Mouse (Mus musculus): ENCODE results near the gene Bub1b. TPM values are rescaled to one million over a fixed set of nuclear protein-coding genes. Genes with fewer than 3 reads are reported as not detected.
"Not testable (repeated sequence)": the region's sequence is repeated elsewhere in the genome, so short reads cannot be mapped to it uniquely, and the experiment has no call there.

The Bub1b gene
- polyA plus RNA-seq (2016; fragmentation: Nextera tagmentation; extraction: Ambion mirVana) = 146 and 150 TPM in 2 replicates

GRCm38 (mm10) chr2:118597673-118598568 is at the start of gene Bub1b:
Bub1b (plus strand) TSS chr2:118598211.
- H3K36me3 ChIP-seq = peaks cover 33% of the 10 kb centered on the region
- peak within 1 kb of the TSS; percentile 68 for H3K4me3 ChIP-seq
- no peaks in the 10 kb centered on the region for H3K27me3 ChIP-seq (ENCODE audit: low read depth, poor library complexity, severe bottlenecking)
- peak within 1 kb of the TSS; percentile 90 for H3K27ac ChIP-seq (replicated peaks)
- WGBS = 6% methylated on average over 41 of the region's 41 CpGs
- H3K4me1 ChIP-seq = peaks cover 27% of the 10 kb centered on the region
- DNase-seq (ENCODE audit: low spot score) = peak; percentile 91
- H3K9me3 ChIP-seq (replicated peaks) = no peaks in the 10 kb centered on the region

- Histone ChIP-seq H3K36me3 (no peaks in the 10 kb centered on the region), H3K4me1 (peaks cover 65% of the 10 kb centered on the region), H3K4me3 (peak overlapping the region; percentile 95), H3K27me3 (ENCODE audit: low read depth, poor library complexity, severe bottlenecking) (peaks cover 32% of the 10 kb centered on the region), H3K9me3 (replicated peaks) (no peaks in the 10 kb centered on the region), H3K27ac (replicated peaks) (peak overlapping the region; percentile 92)
- DNase-seq (ENCODE audit: low spot score) = peak; percentile 59
- WGBS = under 1% methylated on average over 18 of the region's 18 CpGs
These were observed 49.4 kb upstream of the Bub1b start for GRCm38 (mm10) chr2:118548421-118549221.

- DNase-seq (ENCODE audit: low spot score) = peak; percentile 98
- H3K27me3 ChIP-seq (ENCODE audit: low read depth, poor library complexity, severe bottlenecking) = peaks cover 30% of the 10 kb centered on the region
These were observed 48.2 kb upstream of the Bub1b start, which contains the start of gene Bmf for GRCm38 (mm10) chr2:118549507-118550473. Bmf (minus strand) TSS chr2:118549687.

GRCm38 (mm10) chr2:118551606-118552005 is 46.4 kb upstream of the Bub1b start:
- DNase-seq (ENCODE audit: low spot score) = no peak
- H3K27me3 ChIP-seq (ENCODE audit: low read depth, poor library complexity, severe bottlenecking) = peaks cover 16% of the 10 kb centered on the region
- H3K27ac ChIP-seq (replicated peaks) = no peak overlapping the region
- H3K4me1 ChIP-seq = peaks cover 42% of the 10 kb centered on the region
- no peaks in the 10 kb centered on the region for H3K9me3 ChIP-seq (replicated peaks)
- H3K36me3 ChIP-seq = no peaks in the 10 kb centered on the region
- no peak overlapping the region for H3K4me3 ChIP-seq
- WGBS = 61% methylated on average over 2 of the region's 2 CpGs

More at GRCm38 (mm10) chr2:118549507-118550473, 48.2 kb upstream of the Bub1b start, which contains the start of gene Bmf:
- Histone ChIP-seq H3K36me3 (no peaks in the 10 kb centered on the region), H3K4me3 (peak within 1 kb of the TSS; percentile 95), H3K9me3 (replicated peaks) (no peaks in the 10 kb centered on the region), H3K4me1 (peaks cover 60% of the 10 kb centered on the region), H3K27ac (replicated peaks) (peak within 1 kb of the TSS; percentile 92)
- 2% methylated on average over 45 of the region's 45 CpGs for WGBS

- H3K36me3 ChIP-seq; DNase-seq (ENCODE audit: low spot score); H3K27me3 ChIP-seq (ENCODE audit: low read depth, poor library complexity, severe bottlenecking); H3K9me3 ChIP-seq (replicated peaks): not testable (repeated sequence)
- Histone ChIP-seq H3K4me1 (peaks cover 13% of the 10 kb centered on the region), H3K4me3 (peak overlapping the region; percentile 50), H3K27ac (replicated peaks) (peak overlapping the region; percentile 70)
- 67% methylated on average over 15 of the region's 17 CpGs for WGBS
These were observed 43.5 kb upstream of the Bub1b start for GRCm38 (mm10) chr2:118554356-118554990.

- Histone ChIP-seq H3K36me3 (peaks cover 23% of the 10 kb centered on the region), H3K9me3 (replicated peaks) (no peaks in the 10 kb centered on the region), H3K27ac (replicated peaks) (no peak overlapping the region), H3K4me1 (peaks cover 6% of the 10 kb centered on the region; the same call in 1 of the 2 replicates), H3K27me3 (ENCODE audit: low read depth, poor library complexity, severe bottlenecking) (no peaks in the 10 kb centered on the region), H3K4me3 (no peak overlapping the region)
- 87% methylated on average over 3 of the region's 3 CpGs for WGBS
- no peak for DNase-seq (ENCODE audit: low spot score)
These were observed 39.6 kb upstream of the Bub1b start for GRCm38 (mm10) chr2:118558426-118558825.

- Histone ChIP-seq H3K9me3 (replicated peaks) (no peaks in the 10 kb centered on the region), H3K4me1 (no peaks in the 10 kb centered on the region), H3K27ac (replicated peaks) (no peak overlapping the region), H3K27me3 (ENCODE audit: low read depth, poor library complexity, severe bottlenecking) (no peaks in the 10 kb centered on the region), H3K36me3 (peaks cover 35% of the 10 kb centered on the region), H3K4me3 (no peak overlapping the region)
- no peak for DNase-seq (ENCODE audit: low spot score)
- WGBS = 88% methylated on average over 4 of the region's 4 CpGs
These were observed 36.0 kb upstream of the Bub1b start for GRCm38 (mm10) chr2:118562015-118562414.

- Histone ChIP-seq H3K27ac (replicated peaks) (no peak overlapping the region), H3K36me3 (peaks cover 35% of the 10 kb centered on the region), H3K4me1 (no peaks in the 10 kb centered on the region), H3K27me3 (ENCODE audit: low read depth, poor library complexity, severe bottlenecking) (no peaks in the 10 kb centered on the region), H3K9me3 (replicated peaks) (no peaks in the 10 kb centered on the region), H3K4me3 (no peak overlapping the region)
- DNase-seq (ENCODE audit: low spot score) = no peak
- 97% methylated on average over 3 of the region's 3 CpGs for WGBS
These were observed 35.6 kb upstream of the Bub1b start for GRCm38 (mm10) chr2:118562431-118562830.

GRCm38 (mm10) chr2:118567179-118567578 is 30.8 kb upstream of the Bub1b start:
- 88% methylated on average over 8 of the region's 8 CpGs for WGBS
- Histone ChIP-seq H3K4me1 (peaks cover 3% of the 10 kb centered on the region), H3K27me3 (ENCODE audit: low read depth, poor library complexity, severe bottlenecking) (no peaks in the 10 kb centered on the region), H3K27ac (replicated peaks) (no peak overlapping the region), H3K4me3 (no peak overlapping the region), H3K9me3 (replicated peaks) (no peaks in the 10 kb centered on the region), H3K36me3 (peaks cover 12% of the 10 kb centered on the region)
- no peak for DNase-seq (ENCODE audit: low spot score)

- H3K27me3 ChIP-seq (ENCODE audit: low read depth, poor library complexity, severe bottlenecking) = no peaks in the 10 kb centered on the region
- no peak overlapping the region for H3K4me3 ChIP-seq
- WGBS = 95% methylated on average over 2 of the region's 2 CpGs
- H3K4me1 ChIP-seq = peaks cover 10% of the 10 kb centered on the region
- no peak overlapping the region for H3K27ac ChIP-seq (replicated peaks)
- no peaks in the 10 kb centered on the region for H3K36me3 ChIP-seq
- H3K9me3 ChIP-seq (replicated peaks) = no peaks in the 10 kb centered on the region
- DNase-seq (ENCODE audit: low spot score) = no peak
These were observed 27.1 kb upstream of the Bub1b start for GRCm38 (mm10) chr2:118570939-118571338.

GRCm38 (mm10) chr2:118572183-118572836 is 25.7 kb upstream of the Bub1b start:
- H3K4me1 ChIP-seq = peaks cover 10% of the 10 kb centered on the region
- DNase-seq (ENCODE audit: low spot score) = no peak
- 55% methylated on average over 8 of the region's 9 CpGs for WGBS
- no peaks in the 10 kb centered on the region for H3K27me3 ChIP-seq (ENCODE audit: low read depth, poor library complexity, severe bottlenecking)
- H3K36me3 ChIP-seq = no peaks in the 10 kb centered on the region
- no peaks in the 10 kb centered on the region for H3K9me3 ChIP-seq (replicated peaks)
- H3K4me3 ChIP-seq = no peak overlapping the region
- peak overlapping the region; percentile 57; the same call in 1 of the 2 replicates for H3K27ac ChIP-seq (replicated peaks)
